ENCODE assay signal across 10 mouse cellular contexts in the genomic region with DNA sequence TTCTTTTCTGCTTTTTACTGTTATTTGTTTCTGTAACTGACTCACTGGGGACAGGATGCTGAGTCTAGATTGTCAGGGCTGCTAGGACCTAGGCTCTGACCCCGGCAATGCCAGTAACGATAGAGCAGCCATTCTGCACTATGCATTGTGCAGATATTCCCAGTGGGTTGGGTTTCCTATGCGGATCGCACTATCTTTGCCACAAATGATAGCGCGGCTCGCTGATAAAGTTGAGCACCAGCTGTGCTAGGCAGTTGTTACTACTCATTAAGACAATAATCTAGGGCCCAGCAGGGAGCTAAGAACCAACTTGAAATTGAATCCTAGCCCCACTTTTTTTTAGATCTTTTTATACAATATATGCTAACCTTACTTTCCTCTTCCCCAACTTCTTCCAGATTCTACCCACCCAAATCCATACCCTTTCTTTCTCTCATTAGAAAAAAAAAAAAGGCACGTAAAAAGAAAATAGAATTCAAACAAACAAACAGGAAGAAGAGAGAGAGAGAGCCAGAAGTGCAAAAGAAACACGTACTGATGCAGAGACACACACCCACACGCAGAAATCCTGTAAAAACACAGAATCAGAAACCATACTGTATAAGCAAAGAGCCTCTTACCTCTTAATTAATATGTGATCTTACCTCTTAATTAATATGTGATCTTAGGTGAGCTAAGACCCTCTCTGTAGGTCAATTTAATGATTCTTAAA.
DNase-seq lines count a peak whose midpoint lies in the region; ATAC-seq and TF ChIP-seq lines count a peak whose summit lies in the region.
"Had no signal": no experiment of that assay in that cellular context is flagged by ENCODE, and none has a peak within 500 bp of the region (broad histone marks: within the 10 kb centered on the region; RNA-seq: fewer than 3 reads in every experiment).

No protein-coding gene starts in this region.

- DNase-seq in embryonic facial prominence, embryonic 10.5 days (ENCODE audit: low spot score), result no peak
- DNase-seq in left cerebral cortex, adult 2 months (ENCODE audit: extremely low spot score in 1 of 2, low spot score in 2 of 2), result no peak
- DNase-seq in left cerebral cortex, postnatal 10 days (ENCODE audit: extremely low spot score in 1 of 2, low spot score in 2 of 2), result no peak
- peak; percentile 63 for DNase-seq in induced T-regulatory cell, adult 2 months (ENCODE audit: low read depth)
- DNase-seq in naive thymus-derived CD4-positive, alpha-beta T cell, adult 2 months (ENCODE audit: low read depth), result peak; percentile 57
- no peak for DNase-seq in T-cell, adult 2 months (ENCODE audit: low spot score)
- no peak for DNase-seq in right cerebral cortex, postnatal 10 days (ENCODE audit: low spot score in 2 of 2)
- DNase-seq: layer of hippocampus, adult 9-11 months had no signal

- H3K9ac ChIP-seq in embryonic facial prominence, embryonic 12.5 days, result no peak overlapping the region
- H3K9ac ChIP-seq: lung, embryonic 15.5 days had no signal

- H3K27ac ChIP-seq in embryonic facial prominence, embryonic 12.5 days, result peak overlapping the region; percentile 74; the same call in 1 of the 2 replicates
- H3K27ac ChIP-seq in embryonic facial prominence, embryonic 10.5 days (replicated peaks), result no peak overlapping the region
- peak overlapping the region; percentile 73 for H3K27ac ChIP-seq in left cerebral cortex, adult 2 months
- H3K27ac ChIP-seq: lung, embryonic 15.5 days had no signal

- no peaks in the 10 kb centered on the region for H3K9me3 ChIP-seq in embryonic facial prominence, embryonic 12.5 days
- no peaks in the 10 kb centered on the region for H3K9me3 ChIP-seq in embryonic facial prominence, embryonic 10.5 days
- H3K9me3 ChIP-seq: lung, embryonic 15.5 days had no signal

- no peak for ATAC-seq in embryonic facial prominence, embryonic 12.5 days (ENCODE audit: insufficient number of reproducible peaks, insufficient read depth, low FRiP score, low TSS enrichment)

- no peaks in the 10 kb centered on the region for H3K36me3 ChIP-seq in embryonic facial prominence, embryonic 12.5 days
- no peaks in the 10 kb centered on the region for H3K36me3 ChIP-seq in embryonic facial prominence, embryonic 10.5 days (replicated peaks)
- H3K36me3 ChIP-seq: lung, embryonic 15.5 days had no signal

- no peak overlapping the region for H3K4me3 ChIP-seq in embryonic facial prominence, embryonic 12.5 days
- H3K4me3 ChIP-seq in embryonic facial prominence, embryonic 10.5 days, result no peak overlapping the region
- peak overlapping the region; percentile 20 for H3K4me3 ChIP-seq in left cerebral cortex, adult 2 months

- H3K4me2 ChIP-seq in embryonic facial prominence, embryonic 12.5 days (replicated peaks), result no peak overlapping the region

- peaks cover 38% of the 10 kb centered on the region for H3K4me1 ChIP-seq in embryonic facial prominence, embryonic 12.5 days
- peaks cover 51% of the 10 kb centered on the region for H3K4me1 ChIP-seq in embryonic facial prominence, embryonic 10.5 days

- intact Hi-C loops in left cerebral cortex, adult 2 months (cut with DNase I), result no loop called here
- intact Hi-C loops in left cerebral cortex, postnatal 10 days (cut with DNase I), result loop anchor here (5.0 kb wide), 1 partner anchor 102 kb away; the partner anchor contains the start of gene Spsb1

- H3K27me3 ChIP-seq in embryonic facial prominence, embryonic 12.5 days, result no peaks in the 10 kb centered on the region
- peaks cover 10% of the 10 kb centered on the region; the same call in 1 of the 2 replicates for H3K27me3 ChIP-seq in embryonic facial prominence, embryonic 10.5 days (replicated peaks; ENCODE audit: low read depth, poor library complexity, severe bottlenecking)

- no peak for TF ChIP-seq CTCF in left cerebral cortex, adult 2 months (IDR thresholded peaks at IDR 0.05)

- 75% methylated on average over 10 of the region's 10 CpGs for WGBS in embryonic facial prominence, embryonic 12.5 days
- 77% methylated on average over 10 of the region's 10 CpGs for WGBS in embryonic facial prominence, embryonic 10.5 days

Comparison
In these comparisons a context has a peak if more than half of its experiments do, and no peak if none do; other contexts are left out.
1. DNase-seq: peak in induced T-regulatory cell, adult 2 months (single experiment) and naive thymus-derived CD4-positive, alpha-beta T cell, adult 2 months (single experiment); none in embryonic facial prominence, embryonic 10.5 days (single experiment), left cerebral cortex, adult 2 months (0 of 2), left cerebral cortex, postnatal 10 days (0 of 2), T-cell, adult 2 months (single experiment) and right cerebral cortex, postnatal 10 days (0 of 2).